Mouse (Mus musculus): Measurements from ENCODE around the gene Ube2f.

Gene Ube2f

GRCm38 (mm10) chr1:91249564-91250414 lies at the start of gene Ube2f:
Gene Ube2f, plus strand, starts transcription at chr1:91250304.
- peak; percentile 94 to 98 for DNase-seq

GRCm38 (mm10) chr1:91201122-91201521 lies 49.0 kb upstream of the Ube2f start:
- no peak for DNase-seq

- no peak for DNase-seq
These were observed 45.8 kb upstream of the Ube2f start for GRCm38 (mm10) chr1:91204221-91204765.

GRCm38 (mm10) chr1:91205651-91206050 lies 44.5 kb upstream of the Ube2f start:
- DNase-seq = no peak

GRCm38 (mm10) chr1:91206336-91206735 lies 43.8 kb upstream of the Ube2f start:
- no peak for DNase-seq

- DNase-seq = no peak
These were observed 43.2 kb upstream of the Ube2f start for GRCm38 (mm10) chr1:91206873-91207272.

GRCm38 (mm10) chr1:91207334-91208074 lies 42.6 kb upstream of the Ube2f start:
- no peak for DNase-seq

- no peak for DNase-seq
These were observed 40.8 kb upstream of the Ube2f start for GRCm38 (mm10) chr1:91209343-91209742.

GRCm38 (mm10) chr1:91209785-91210184 lies 40.3 kb upstream of the Ube2f start:
- DNase-seq = no peak

- peak; percentile 56 to 64 for DNase-seq
These were observed 39.0 kb upstream of the Ube2f start for GRCm38 (mm10) chr1:91211099-91211498.

GRCm38 (mm10) chr1:91211591-91212008 lies 38.5 kb upstream of the Ube2f start:
- DNase-seq = peak in 1 of 2 experiments; percentile 11

- DNase-seq = no peak
These were observed 34.8 kb upstream of the Ube2f start for GRCm38 (mm10) chr1:91215264-91215663.

- DNase-seq = peak in 1 of 2 experiments; percentile 14
These were observed 34.1 kb upstream of the Ube2f start for GRCm38 (mm10) chr1:91215981-91216380.

- DNase-seq = no peak
These were observed 33.4 kb upstream of the Ube2f start for GRCm38 (mm10) chr1:91216504-91217267.

GRCm38 (mm10) chr1:91219641-91220321 lies 30.3 kb upstream of the Ube2f start:
- no peak for DNase-seq

- DNase-seq = no peak
These were observed 29.8 kb upstream of the Ube2f start for GRCm38 (mm10) chr1:91220322-91220672.

GRCm38 (mm10) chr1:91226562-91226961 lies 23.5 kb upstream of the Ube2f start:
- no peak for DNase-seq

- no peak for DNase-seq
These were observed 22.6 kb upstream of the Ube2f start for GRCm38 (mm10) chr1:91227381-91228054.

- no peak for DNase-seq
These were observed 19.0 kb upstream of the Ube2f start for GRCm38 (mm10) chr1:91231142-91231541.

GRCm38 (mm10) chr1:91231896-91232295 lies 18.2 kb upstream of the Ube2f start:
- DNase-seq = no peak

- no peak for DNase-seq
These were observed 14.7 kb upstream of the Ube2f start for GRCm38 (mm10) chr1:91235395-91235794.

GRCm38 (mm10) chr1:91237676-91238075 lies 12.4 kb upstream of the Ube2f start:
- no peak for DNase-seq

All from kidney, postnatal 25 days (tissue).